Mouse (Mus musculus) cerebellum, adult 2 months (tissue): ENCODE data around the gene 4931428F04Rik. TPM values are rescaled to one million over a fixed set of nuclear protein-coding genes. Genes with fewer than 3 reads are reported as not detected.

ENCODE experiments used
- DNase-seq, 2 experiments: peaks; one replicate each; pipeline ENCODE4 v3.0.0; 2021
- H3K27ac ChIP-seq: fragments of 200-500 bp; 2 replicates; pipeline ENCODE4 v1.5.1; 2012; ENCODE audit warnings: low read length, control low read depth, inconsistent platforms; ENCODE audit not compliant: insufficient read depth
- H3K27me3 ChIP-seq: fragments of 200-500 bp; 2 replicates; pipeline ENCODE4 v1.6.1; 2012; ENCODE audit warnings: inconsistent platforms, mild to moderate bottlenecking, low read length, moderate library complexity; ENCODE audit not compliant: control insufficient read depth, insufficient read depth
- H3K4me1 ChIP-seq: fragments of 200-500 bp; 2 replicates; pipeline ENCODE4 v1.6.1; 2011; ENCODE audit warnings: low read length; ENCODE audit not compliant: control insufficient read depth, insufficient read depth
- H3K4me3 ChIP-seq: fragments of 200-500 bp; replicated peaks from 2 replicates; pipeline ENCODE3; 2011; ENCODE audit warnings: mild to moderate bottlenecking, low read depth, low read length, control low read depth; ENCODE audit not compliant: insufficient read depth
- CTCF ChIP-seq: fragments of 200-500 bp; IDR thresholded peaks from 2 replicates; pipeline ENCODE4 v1.5.1; 2011; ENCODE audit warnings: low read depth, mild to moderate bottlenecking, control low read depth, low read length, moderate library complexity, borderline replicate concordance; ENCODE audit not compliant: insufficient read depth
- POLR2A ChIP-seq: fragments of 200-500 bp; IDR thresholded peaks from 2 replicates; pipeline ENCODE4 v1.6.1; 2011; ENCODE audit warnings: low read length, control low read depth, borderline replicate concordance; ENCODE audit not compliant: insufficient read depth
- WGBS: fragments of 180-500 bp; shearing (Covaris S2); methylation state at CpG from one replicate; pipeline ENCODE4 v1.1.7; 2018; 5-methylcytosine and 5-hydroxymethylcytosine counted together
- polyA plus RNA-seq: library from polyadenylated mRNA; depleted of rRNA; stranded (reverse); fragments of >200 nt; gene quantifications from 2 replicates; pipeline ENCODE4 v1.2.3, GENCODE M21; 2012

Gene 4931428F04Rik
- polyA plus RNA-seq, 1 experiment, result 25.1 TPM

GRCm38 (mm10) chr8:105281821-105282220 lies 7.8 kb downstream of the 4931428F04Rik start:
- TF ChIP-seq POLR2A (no peak), CTCF (no peak)
- no peak for DNase-seq
- no peak overlapping the region for H3K27ac ChIP-seq
- H3K4me3 ChIP-seq, result no peak overlapping the region
- 89% methylated on average over 12 of the region's 12 CpGs for WGBS
- no peaks in the 10 kb centered on the region for H3K27me3 ChIP-seq
- H3K4me1 ChIP-seq, result peaks cover 9% of the 10 kb centered on the region

GRCm38 (mm10) chr8:105280567-105280966 lies 9.1 kb downstream of the 4931428F04Rik start:
- TF ChIP-seq POLR2A (no peak), CTCF (no peak)
- H3K27me3 ChIP-seq, result no peaks in the 10 kb centered on the region; the same call in 1 of the 2 replicates
- no peak overlapping the region for H3K27ac ChIP-seq
- DNase-seq, result no peak
- H3K4me1 ChIP-seq, result peaks cover 9% of the 10 kb centered on the region
- no peak overlapping the region for H3K4me3 ChIP-seq
- WGBS, result 78% methylated on average over 3 of the region's 3 CpGs

GRCm38 (mm10) chr8:105278911-105279334 lies 10.7 kb downstream of the 4931428F04Rik start:
- Histone ChIP-seq H3K4me3 (peak overlapping the region; percentile 57), H3K27me3 (no peaks in the 10 kb centered on the region; the same call in 1 of the 2 replicates), H3K4me1 (peaks cover 9% of the 10 kb centered on the region), H3K27ac (no peak overlapping the region)
- DNase-seq, result peak; percentile 94
- 2% methylated on average over 28 of the region's 28 CpGs for WGBS
- no peak; the same call in 1 of the 2 replicates for TF ChIP-seq CTCF
- peak; percentile 27; the same call in 1 of the 2 replicates for TF ChIP-seq POLR2A

- Histone ChIP-seq H3K4me3 (peak overlapping the region; percentile 24), H3K27ac (no peak overlapping the region), H3K27me3 (no peaks in the 10 kb centered on the region; the same call in 1 of the 2 replicates), H3K4me1 (peaks cover 3% of the 10 kb centered on the region)
- 14% methylated on average over 30 of the region's 30 CpGs for WGBS
- TF ChIP-seq POLR2A (no peak), CTCF (no peak)
- no peak for DNase-seq
These were observed 13.2 kb downstream of the 4931428F04Rik start for GRCm38 (mm10) chr8:105276292-105277120.

GRCm38 (mm10) chr8:105275840-105276239 lies 13.8 kb downstream of the 4931428F04Rik start, which contains the start of gene Nol3:
TSS of gene Nol3 (plus strand) at chr8:105276140.
- WGBS, result 9% methylated on average over 10 of the region's 10 CpGs
- Histone ChIP-seq H3K4me3 (peak within 1 kb of the TSS; percentile 24), H3K27me3 (no peaks in the 10 kb centered on the region; the same call in 1 of the 2 replicates), H3K27ac (no peak within 1 kb of the TSS), H3K4me1 (peaks cover 3% of the 10 kb centered on the region)
- TF ChIP-seq CTCF (no peak), POLR2A (no peak)
- no peak for DNase-seq

GRCm38 (mm10) chr8:105275387-105275786 lies 14.3 kb downstream of the 4931428F04Rik start:
- no peak for DNase-seq
- Histone ChIP-seq H3K27ac (no peak overlapping the region), H3K27me3 (no peaks in the 10 kb centered on the region; the same call in 1 of the 2 replicates), H3K4me3 (no peak overlapping the region), H3K4me1 (peaks cover 3% of the 10 kb centered on the region)
- TF ChIP-seq CTCF (no peak), POLR2A (no peak)
- 15% methylated on average over 11 of the region's 11 CpGs for WGBS

GRCm38 (mm10) chr8:105270916-105271186 lies 18.8 kb downstream of the 4931428F04Rik start:
- Histone ChIP-seq H3K27me3 (no peaks in the 10 kb centered on the region; the same call in 1 of the 2 replicates), H3K27ac (no peak overlapping the region), H3K4me1 (peaks cover 3% of the 10 kb centered on the region; the same call in 1 of the 2 replicates), H3K4me3 (no peak overlapping the region)
- DNase-seq, result no peak
- 22% methylated on average over 11 of the region's 11 CpGs for WGBS
- TF ChIP-seq POLR2A, result no peak
- TF ChIP-seq CTCF, result no peak
